Comparison of ENCODE assay signal across 15 mouse cellular contexts in the genomic region with DNA sequence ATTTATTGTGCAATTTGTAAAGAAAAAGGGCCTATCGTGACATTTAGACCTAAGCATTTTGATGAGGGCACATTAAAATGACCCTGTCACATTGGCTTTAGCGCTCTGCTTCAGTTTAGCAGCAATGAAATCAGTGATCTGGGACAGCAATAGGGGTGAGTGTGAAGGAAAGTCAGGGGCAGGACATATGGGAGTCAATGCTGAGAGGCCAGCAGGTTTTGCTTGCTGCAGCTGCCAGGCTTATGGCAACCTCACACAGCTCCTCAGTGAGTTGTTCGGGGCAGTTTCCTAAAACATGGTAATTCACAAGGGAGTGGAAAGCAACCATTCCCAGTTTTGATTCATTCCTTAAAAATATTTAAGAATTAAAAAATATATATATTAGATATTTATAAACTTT.
DNase-seq lines count a peak whose midpoint lies in the region; ATAC-seq lines count a peak whose summit lies in the region.
"Had no signal": no experiment of that assay in that cellular context is flagged by ENCODE, and none has a peak within 500 bp of the region (broad histone marks: within the 10 kb centered on the region; RNA-seq: fewer than 3 reads in every experiment).

No protein-coding gene starts in this region.

- 52% methylated on average over 3 of the region's 3 CpGs for WGBS in hindbrain, embryonic 12.5 days
- 43% methylated on average over 3 of the region's 3 CpGs for WGBS in hindbrain, embryonic 16.5 days
- 48% methylated on average over 3 of the region's 3 CpGs for WGBS in hindbrain, embryonic 13.5 days
- WGBS in midbrain, embryonic 14.5 days: 21% methylated on average over 3 of the region's 3 CpGs

- no peak overlapping the region for H3K9ac ChIP-seq in hindbrain, embryonic 12.5 days
- no peak overlapping the region for H3K9ac ChIP-seq in hindbrain, embryonic 16.5 days (ENCODE audit: low read depth, low read length)
- no peak overlapping the region for H3K9ac ChIP-seq in hindbrain, embryonic 13.5 days
- no peak overlapping the region for H3K9ac ChIP-seq in midbrain, embryonic 14.5 days (replicated peaks; ENCODE audit: low read length)
- H3K9ac ChIP-seq: embryonic facial prominence, embryonic 13.5 days had no signal

- peak; percentile 23 for DNase-seq in cerebellum, adult 11-12 months
- no peak for DNase-seq in cerebellum, postnatal 4 days (ENCODE audit: low spot score in 2 of 2)
- no peak for DNase-seq in midbrain, embryonic 14.5 days
- DNase-seq in lung, postnatal 14 days: no peak
- DNase-seq: heart, adult 2 months; kidney, adult 2 months; kidney, postnatal 25 days; lung, adult 2 months; lung, postnatal 4 days; right cerebral cortex, postnatal 25 days had no signal

- no peak overlapping the region for H3K4me2 ChIP-seq in hindbrain, embryonic 12.5 days (replicated peaks)
- no peak overlapping the region for H3K4me2 ChIP-seq in hindbrain, embryonic 16.5 days (ENCODE audit: low read length)
- no peak overlapping the region for H3K4me2 ChIP-seq in hindbrain, embryonic 13.5 days
- H3K4me2 ChIP-seq in midbrain, embryonic 14.5 days (ENCODE audit: low read length): no peak overlapping the region
- H3K4me2 ChIP-seq: embryonic facial prominence, embryonic 13.5 days had no signal

- peaks cover 27% of the 10 kb centered on the region for H3K4me1 ChIP-seq in hindbrain, embryonic 12.5 days
- H3K4me1 ChIP-seq in hindbrain, embryonic 16.5 days (ENCODE audit: control insufficient read depth, insufficient read depth, low read depth, low read length): peaks cover 12% of the 10 kb centered on the region
- H3K4me1 ChIP-seq in hindbrain, embryonic 13.5 days (replicated peaks): peaks cover 45% of the 10 kb centered on the region
- H3K4me1 ChIP-seq in midbrain, embryonic 14.5 days (ENCODE audit: control insufficient read depth, insufficient read depth, low read length): peaks cover 40% of the 10 kb centered on the region
- H3K4me1 ChIP-seq: embryonic facial prominence, embryonic 13.5 days had no signal

- H3K27ac ChIP-seq in hindbrain, embryonic 12.5 days: peak overlapping the region; percentile 57
- no peak overlapping the region for H3K27ac ChIP-seq in hindbrain, embryonic 16.5 days (ENCODE audit: low read depth, low read length)
- peak overlapping the region; percentile 73 for H3K27ac ChIP-seq in hindbrain, embryonic 13.5 days
- peak overlapping the region; percentile 65 for H3K27ac ChIP-seq in midbrain, embryonic 14.5 days (replicated peaks; ENCODE audit: low read depth, low read length)
- H3K27ac ChIP-seq: embryonic facial prominence, embryonic 13.5 days; heart, adult 2 months had no signal

- ATAC-seq in hindbrain, embryonic 12.5 days (ENCODE audit: low FRiP score): peak; percentile 56; the same call in 1 of the 2 replicates
- no peak for ATAC-seq in hindbrain, embryonic 16.5 days
- ATAC-seq in hindbrain, embryonic 13.5 days (ENCODE audit: low FRiP score): no peak
- ATAC-seq in midbrain, embryonic 14.5 days (ENCODE audit: low FRiP score, low TSS enrichment): no peak
- no peak for ATAC-seq in granulocyte monocyte progenitor cell, adult 5-6 weeks (replicated peaks; ENCODE audit: poor library complexity, severe bottlenecking)

- no peaks in the 10 kb centered on the region for H3K27me3 ChIP-seq in hindbrain, embryonic 12.5 days
- no peaks in the 10 kb centered on the region for H3K27me3 ChIP-seq in hindbrain, embryonic 16.5 days (replicated peaks; ENCODE audit: control insufficient read depth, insufficient read depth, low read length)
- no peaks in the 10 kb centered on the region for H3K27me3 ChIP-seq in hindbrain, embryonic 13.5 days
- no peaks in the 10 kb centered on the region for H3K27me3 ChIP-seq in midbrain, embryonic 14.5 days (ENCODE audit: control insufficient read depth, insufficient read depth, low read length)
- H3K27me3 ChIP-seq: embryonic facial prominence, embryonic 13.5 days had no signal

- no peaks in the 10 kb centered on the region for H3K9me3 ChIP-seq in hindbrain, embryonic 12.5 days (replicated peaks)
- no peaks in the 10 kb centered on the region for H3K9me3 ChIP-seq in hindbrain, embryonic 16.5 days (ENCODE audit: control insufficient read depth, low read length)
- no peaks in the 10 kb centered on the region for H3K9me3 ChIP-seq in hindbrain, embryonic 13.5 days
- no peaks in the 10 kb centered on the region for H3K9me3 ChIP-seq in midbrain, embryonic 14.5 days (ENCODE audit: control insufficient read depth, low read length)
- H3K9me3 ChIP-seq: embryonic facial prominence, embryonic 13.5 days had no signal

- no peak overlapping the region for H3K4me3 ChIP-seq in hindbrain, embryonic 12.5 days
- no peak overlapping the region for H3K4me3 ChIP-seq in hindbrain, embryonic 16.5 days (ENCODE audit: low read length)
- no peak overlapping the region for H3K4me3 ChIP-seq in hindbrain, embryonic 13.5 days
- H3K4me3 ChIP-seq in midbrain, embryonic 14.5 days (replicated peaks; ENCODE audit: low read depth, low read length): no peak overlapping the region
- H3K4me3 ChIP-seq: embryonic facial prominence, embryonic 13.5 days; heart, adult 2 months had no signal

- no peaks in the 10 kb centered on the region for H3K36me3 ChIP-seq in hindbrain, embryonic 12.5 days
- no peaks in the 10 kb centered on the region for H3K36me3 ChIP-seq in hindbrain, embryonic 16.5 days (ENCODE audit: control insufficient read depth, insufficient read depth, low read length)
- H3K36me3 ChIP-seq in hindbrain, embryonic 13.5 days: no peaks in the 10 kb centered on the region
- H3K36me3 ChIP-seq in midbrain, embryonic 14.5 days (ENCODE audit: control insufficient read depth, insufficient read depth, low read length): 0 out of 2 replicates have a peak, but pooled peaks cover 2% of the 10 kb centered on the region
- H3K36me3 ChIP-seq: embryonic facial prominence, embryonic 13.5 days had no signal
